Mouse (Mus musculus) liver, embryonic 14.5 days (tissue): ENCODE measurements around the gene Sirpa.

Experiments
- CTCF ChIP-seq: IDR thresholded peaks from 2 replicates; pipeline ENCODE4 v1.5.1; 2016; ENCODE audit warnings: antibody characterized with exemption, low read depth, control low read depth
- EP300 ChIP-seq: IDR thresholded peaks from 2 replicates; pipeline ENCODE4 v1.6.1; 2016; ENCODE audit warnings: antibody characterized with exemption, low read depth

GRCm38 (mm10) chr2:129598094-129598493 lies 5.5 kb downstream of the Sirpa start:
- no peak for TF ChIP-seq CTCF
- no peak for TF ChIP-seq EP300
